Mouse (Mus musculus): ENCODE data around the gene Jmjd8. TPM values are rescaled to one million over a fixed set of nuclear protein-coding genes. Genes with fewer than 3 reads are reported as not detected.

Gene Jmjd8
- polyA plus RNA-seq, 1 experiment, result 10.8 TPM

GRCm38 (mm10) chr17:25828223-25828594 lies 458 bp upstream of the Jmjd8 start:
- Histone ChIP-seq H3K79me2 (ENCODE audit: control insufficient read depth, insufficient read depth) (peaks cover 42% of the 10 kb centered on the region), H3K79me3 (ENCODE audit: low read depth) (peaks cover 19% of the 10 kb centered on the region), H3K27me3 (ENCODE audit: control insufficient read depth, insufficient read depth, insufficient read length) (no peaks in the 10 kb centered on the region), H3ac (ENCODE audit: control insufficient read depth, insufficient read length, low read depth) (no peak overlapping the region), H3K36me3 (ENCODE audit: control insufficient read depth, insufficient read depth) (peaks cover 24% of the 10 kb centered on the region), H3K4me3 (ENCODE audit: insufficient read depth, poor library complexity, severe bottlenecking) (no peak overlapping the region)
- TF ChIP-seq CEBPB (IDR thresholded peaks at IDR 0.05; ENCODE audit: low read depth) (no peak), CTCF (IDR thresholded peaks at IDR 0.05; ENCODE audit: control insufficient read depth, insufficient read depth, insufficient read length) (no peak), USF1 (IDR thresholded peaks at IDR 0.05; ENCODE audit: low read depth) (no peak), MYOD1 (IDR thresholded peaks at IDR 0.05; ENCODE audit: control insufficient read depth, insufficient read length, low read depth) (no peak), MYOG (IDR thresholded peaks at IDR 0.05; ENCODE audit: control insufficient read depth, extremely low read depth, insufficient read length) (no peak), MAX (IDR thresholded peaks at IDR 0.05) (no peak), FOSL1 (IDR thresholded peaks at IDR 0.05; ENCODE audit: insufficient read depth, low read length, poor library complexity, severe bottlenecking) (no peak)

GRCm38 (mm10) chr17:25829558-25830017 lies 921 bp downstream of the Jmjd8 start:
- H3K79me2 ChIP-seq (ENCODE audit: control insufficient read depth, insufficient read depth), result peaks cover 46% of the 10 kb centered on the region
- peaks cover 27% of the 10 kb centered on the region for H3K79me3 ChIP-seq (ENCODE audit: low read depth)
- no peak overlapping the region for H3K4me3 ChIP-seq (ENCODE audit: insufficient read depth, poor library complexity, severe bottlenecking)
- peak overlapping the region; percentile 46 for H3ac ChIP-seq (ENCODE audit: control insufficient read depth, insufficient read length, low read depth)
- TF ChIP-seq CTCF (IDR thresholded peaks at IDR 0.05; ENCODE audit: control insufficient read depth, insufficient read depth, insufficient read length) (no peak), MYOD1 (IDR thresholded peaks at IDR 0.05; ENCODE audit: control insufficient read depth, insufficient read length, low read depth) (no peak), CEBPB (IDR thresholded peaks at IDR 0.05; ENCODE audit: low read depth) (no peak), MYOG (IDR thresholded peaks at IDR 0.05; ENCODE audit: control insufficient read depth, extremely low read depth, insufficient read length) (no peak), MAX (IDR thresholded peaks at IDR 0.05) (no peak), FOSL1 (IDR thresholded peaks at IDR 0.05; ENCODE audit: insufficient read depth, low read length, poor library complexity, severe bottlenecking) (no peak), USF1 (IDR thresholded peaks at IDR 0.05; ENCODE audit: low read depth) (no peak)
- no peaks in the 10 kb centered on the region for H3K27me3 ChIP-seq (ENCODE audit: control insufficient read depth, insufficient read depth, insufficient read length)
- H3K36me3 ChIP-seq (ENCODE audit: control insufficient read depth, insufficient read depth), result peaks cover 24% of the 10 kb centered on the region

- Histone ChIP-seq H3K4me3 (ENCODE audit: insufficient read depth, poor library complexity, severe bottlenecking) (no peak overlapping the region), H3K36me3 (ENCODE audit: control insufficient read depth, insufficient read depth) (peaks cover 27% of the 10 kb centered on the region), H3K27me3 (ENCODE audit: control insufficient read depth, insufficient read depth, insufficient read length) (no peaks in the 10 kb centered on the region), H3K79me3 (ENCODE audit: low read depth) (peaks cover 27% of the 10 kb centered on the region), H3K79me2 (ENCODE audit: control insufficient read depth, insufficient read depth) (peaks cover 48% of the 10 kb centered on the region), H3ac (ENCODE audit: control insufficient read depth, insufficient read length, low read depth) (no peak overlapping the region)
- no peak for TF ChIP-seq MAX (IDR thresholded peaks at IDR 0.05)
- no peak for TF ChIP-seq CTCF (IDR thresholded peaks at IDR 0.05; ENCODE audit: control insufficient read depth, insufficient read depth, insufficient read length)
Measured at GRCm38 (mm10) chr17:25830200-25830753, 1.6 kb downstream of the Jmjd8 start.

- Histone ChIP-seq H3K79me3 (ENCODE audit: low read depth) (peaks cover 27% of the 10 kb centered on the region), H3K36me3 (ENCODE audit: control insufficient read depth, insufficient read depth) (peaks cover 27% of the 10 kb centered on the region), H3ac (ENCODE audit: control insufficient read depth, insufficient read length, low read depth) (no peak overlapping the region), H3K27me3 (ENCODE audit: control insufficient read depth, insufficient read depth, insufficient read length) (no peaks in the 10 kb centered on the region), H3K79me2 (ENCODE audit: control insufficient read depth, insufficient read depth) (peaks cover 51% of the 10 kb centered on the region), H3K4me3 (ENCODE audit: insufficient read depth, poor library complexity, severe bottlenecking) (no peak overlapping the region)
- TF ChIP-seq MAX (IDR thresholded peaks at IDR 0.05) (no peak), CEBPB (IDR thresholded peaks at IDR 0.05; ENCODE audit: low read depth) (no peak), FOSL1 (IDR thresholded peaks at IDR 0.05; ENCODE audit: insufficient read depth, low read length, poor library complexity, severe bottlenecking) (no peak), CTCF (IDR thresholded peaks at IDR 0.05; ENCODE audit: control insufficient read depth, insufficient read depth, insufficient read length) (no peak), MYOG (IDR thresholded peaks at IDR 0.05; ENCODE audit: control insufficient read depth, extremely low read depth, insufficient read length) (no peak), USF1 (IDR thresholded peaks at IDR 0.05; ENCODE audit: low read depth) (no peak), MYOD1 (IDR thresholded peaks at IDR 0.05; ENCODE audit: control insufficient read depth, insufficient read length, low read depth) (no peak)
Measured at GRCm38 (mm10) chr17:25830806-25831431, 2.3 kb downstream of the Jmjd8 start.

GRCm38 (mm10) chr17:25831451-25832281 lies 3.0 kb downstream of the Jmjd8 start:
- peak overlapping the region; percentile 79 for H3K4me3 ChIP-seq (ENCODE audit: insufficient read depth, poor library complexity, severe bottlenecking)
- H3ac ChIP-seq (ENCODE audit: control insufficient read depth, insufficient read length, low read depth), result peak overlapping the region; percentile 75
- H3K79me3 ChIP-seq (ENCODE audit: low read depth), result peaks cover 27% of the 10 kb centered on the region
- TF ChIP-seq USF1 (IDR thresholded peaks at IDR 0.05; ENCODE audit: low read depth) (no peak), MYOD1 (IDR thresholded peaks at IDR 0.05; ENCODE audit: control insufficient read depth, insufficient read length, low read depth) (no peak), FOSL1 (IDR thresholded peaks at IDR 0.05; ENCODE audit: insufficient read depth, low read length, poor library complexity, severe bottlenecking) (no peak), CEBPB (IDR thresholded peaks at IDR 0.05; ENCODE audit: low read depth) (no peak), CTCF (IDR thresholded peaks at IDR 0.05; ENCODE audit: control insufficient read depth, insufficient read depth, insufficient read length) (no peak), MYOG (IDR thresholded peaks at IDR 0.05; ENCODE audit: control insufficient read depth, extremely low read depth, insufficient read length) (no peak), MAX (IDR thresholded peaks at IDR 0.05) (no peak)
- peaks cover 51% of the 10 kb centered on the region for H3K79me2 ChIP-seq (ENCODE audit: control insufficient read depth, insufficient read depth)
- H3K27me3 ChIP-seq (ENCODE audit: control insufficient read depth, insufficient read depth, insufficient read length), result no peaks in the 10 kb centered on the region
- peaks cover 27% of the 10 kb centered on the region for H3K36me3 ChIP-seq (ENCODE audit: control insufficient read depth, insufficient read depth)
